Mouse (Mus musculus) midbrain, embryonic 12.5 days (tissue): ENCODE measurements around the gene Tns3. TPM values are rescaled to one million over a fixed set of nuclear protein-coding genes. Genes with fewer than 3 reads are reported as not detected.

Experiments used
- ATAC-seq: fragments of 200-750 bp; cut with Nextera tagmentation; 2 replicates; pipeline ENCODE4 v1.8.0; 2017; ENCODE audit warnings: low read depth, moderate TSS enrichment, moderate library complexity; ENCODE audit not compliant: low FRiP score
- H3K27ac ChIP-seq: fragments of 300-500 bp; sonication (generic); replicated peaks from 2 replicates; pipeline ENCODE4 v1.5.1; 2016; ENCODE audit warnings: mild to moderate bottlenecking
- H3K27me3 ChIP-seq: fragments of 300-500 bp; sonication (generic); 2 replicates; pipeline ENCODE4 v1.6.1; 2016; ENCODE audit warnings: mild to moderate bottlenecking
- H3K36me3 ChIP-seq: fragments of 300-500 bp; sonication (generic); 2 replicates; pipeline ENCODE4 v1.6.1; 2016
- H3K4me1 ChIP-seq: fragments of 300-500 bp; sonication (generic); 2 replicates; pipeline ENCODE4 v1.6.1; 2016
- H3K4me2 ChIP-seq: fragments of 300-500 bp; sonication (generic); replicated peaks from 2 replicates; pipeline ENCODE4 v1.6.1; 2016; ENCODE audit warnings: mild to moderate bottlenecking, moderate library complexity
- H3K4me3 ChIP-seq: fragments of 300-500 bp; sonication (generic); 2 replicates; pipeline ENCODE4 v1.5.1; 2016; ENCODE audit warnings: mild to moderate bottlenecking
- H3K9ac ChIP-seq: fragments of 300-500 bp; sonication (generic); replicated peaks from 2 replicates; pipeline ENCODE4 v1.6.1; 2016; ENCODE audit warnings: mild to moderate bottlenecking, moderate library complexity
- H3K9me3 ChIP-seq: fragments of 300-500 bp; sonication (generic); 2 replicates; pipeline ENCODE4 v1.6.1; 2016; ENCODE audit warnings: mild to moderate bottlenecking
- WGBS: fragments of 180-500 bp; shearing (Covaris S2); methylation state at CpG from one replicate; pipeline ENCODE4 v1.1.7; 2016; 5-methylcytosine and 5-hydroxymethylcytosine counted together
- polyA plus RNA-seq: library from polyadenylated mRNA; unstranded; fragments of >200 nt; fragmentation: Nextera tagmentation; extraction: Ambion mirVana; gene quantifications from 2 replicates; pipeline ENCODE4 v1.2.1, GENCODE M21; 2016

Gene Tns3
- polyA plus RNA-seq, 1 experiment from 2014 or later, result 11.8 TPM

- Histone ChIP-seq H3K27me3 (no peaks in the 10 kb centered on the region), H3K36me3 (no peaks in the 10 kb centered on the region), H3K4me3 (no peak overlapping the region), H3K9ac (no peak overlapping the region), H3K27ac (no peak overlapping the region), H3K4me1 (peaks cover 17% of the 10 kb centered on the region), H3K9me3 (no peaks in the 10 kb centered on the region), H3K4me2 (no peak overlapping the region)
- no peak for ATAC-seq
- 86% methylated on average over 3 of the region's 3 CpGs for WGBS
Measured at GRCm38 (mm10) chr11:8583137-8583536, 81.2 kb downstream of the Tns3 start.

- no peak overlapping the region for H3K9ac ChIP-seq
- no peaks in the 10 kb centered on the region for H3K9me3 ChIP-seq
- WGBS, result 90% methylated on average over 10 of the region's 10 CpGs
- H3K4me2 ChIP-seq, result no peak overlapping the region
- H3K27me3 ChIP-seq, result no peaks in the 10 kb centered on the region
- ATAC-seq, result no peak
- H3K36me3 ChIP-seq, result no peaks in the 10 kb centered on the region
- H3K27ac ChIP-seq, result no peak overlapping the region
- no peak overlapping the region for H3K4me3 ChIP-seq
- peaks cover 14% of the 10 kb centered on the region for H3K4me1 ChIP-seq
Measured at GRCm38 (mm10) chr11:8582101-8582920, 82.0 kb downstream of the Tns3 start.

GRCm38 (mm10) chr11:8579789-8580188 lies 84.5 kb downstream of the Tns3 start:
- Histone ChIP-seq H3K4me1 (peaks cover 5% of the 10 kb centered on the region), H3K9ac (no peak overlapping the region), H3K27ac (no peak overlapping the region), H3K4me3 (no peak overlapping the region), H3K27me3 (no peaks in the 10 kb centered on the region), H3K36me3 (no peaks in the 10 kb centered on the region), H3K4me2 (no peak overlapping the region), H3K9me3 (no peaks in the 10 kb centered on the region)
- no peak for ATAC-seq
- 92% methylated on average over 5 of the region's 5 CpGs for WGBS

GRCm38 (mm10) chr11:8575217-8576180 lies 88.8 kb downstream of the Tns3 start:
- WGBS, result 79% methylated on average over 10 of the region's 10 CpGs
- no peak overlapping the region for H3K4me2 ChIP-seq
- no peak for ATAC-seq

GRCm38 (mm10) chr11:8574562-8574961 lies 89.8 kb downstream of the Tns3 start:
- Histone ChIP-seq H3K36me3 (no peaks in the 10 kb centered on the region), H3K9ac (no peak overlapping the region), H3K4me1 (peaks cover 3% of the 10 kb centered on the region; the same call in 1 of the 2 replicates), H3K9me3 (no peaks in the 10 kb centered on the region), H3K4me2 (no peak overlapping the region), H3K27ac (no peak overlapping the region), H3K27me3 (no peaks in the 10 kb centered on the region), H3K4me3 (no peak overlapping the region)
- 83% methylated on average over 6 of the region's 6 CpGs for WGBS
- no peak for ATAC-seq

More at GRCm38 (mm10) chr11:8575217-8576180, 88.8 kb downstream of the Tns3 start:
- Histone ChIP-seq H3K9me3 (no peaks in the 10 kb centered on the region), H3K27me3 (no peaks in the 10 kb centered on the region), H3K4me1 (0 out of 2 replicates have a peak, but pooled peaks cover 3% of the 10 kb centered on the region), H3K27ac (no peak overlapping the region), H3K9ac (no peak overlapping the region), H3K36me3 (no peaks in the 10 kb centered on the region), H3K4me3 (no peak overlapping the region)

GRCm38 (mm10) chr11:8572762-8573161 lies 91.6 kb downstream of the Tns3 start:
- ATAC-seq, result no peak
- 89% methylated on average over 7 of the region's 7 CpGs for WGBS

GRCm38 (mm10) chr11:8569232-8570028 lies 94.9 kb downstream of the Tns3 start:
- 0 out of 2 replicates have a peak, but pooled peaks have one; percentile 30 for ATAC-seq

More at GRCm38 (mm10) chr11:8572762-8573161, 91.6 kb downstream of the Tns3 start:
- H3K9ac ChIP-seq, result no peak overlapping the region
- H3K36me3 ChIP-seq, result no peaks in the 10 kb centered on the region
- peaks cover 11% of the 10 kb centered on the region for H3K4me1 ChIP-seq
- H3K9me3 ChIP-seq, result no peaks in the 10 kb centered on the region
- H3K27me3 ChIP-seq, result no peaks in the 10 kb centered on the region
- no peak overlapping the region for H3K4me2 ChIP-seq
- H3K27ac ChIP-seq, result no peak overlapping the region
- H3K4me3 ChIP-seq, result no peak overlapping the region

GRCm38 (mm10) chr11:8568829-8569228 lies 95.5 kb downstream of the Tns3 start:
- peaks cover 8% of the 10 kb centered on the region for H3K4me1 ChIP-seq
- 40% methylated on average over 7 of the region's 7 CpGs for WGBS
- H3K9me3 ChIP-seq, result no peaks in the 10 kb centered on the region
- no peak overlapping the region for H3K4me3 ChIP-seq
- H3K9ac ChIP-seq, result no peak overlapping the region
- H3K27me3 ChIP-seq, result no peaks in the 10 kb centered on the region
- H3K36me3 ChIP-seq, result no peaks in the 10 kb centered on the region
- H3K4me2 ChIP-seq, result no peak overlapping the region
- ATAC-seq, result no peak
- no peak overlapping the region for H3K27ac ChIP-seq

More at GRCm38 (mm10) chr11:8569232-8570028, 94.9 kb downstream of the Tns3 start:
- Histone ChIP-seq H3K27ac (no peak overlapping the region), H3K9ac (no peak overlapping the region), H3K4me2 (no peak overlapping the region), H3K36me3 (no peaks in the 10 kb centered on the region), H3K4me1 (peaks cover 8% of the 10 kb centered on the region), H3K27me3 (no peaks in the 10 kb centered on the region), H3K4me3 (no peak overlapping the region), H3K9me3 (no peaks in the 10 kb centered on the region)
- WGBS, result 7% methylated on average over 7 of the region's 7 CpGs

GRCm38 (mm10) chr11:8566250-8566853 lies 98.0 kb downstream of the Tns3 start:
- no peak overlapping the region for H3K4me2 ChIP-seq
- ATAC-seq, result no peak
- H3K9ac ChIP-seq, result no peak overlapping the region
- WGBS, result 47% methylated on average over 3 of the region's 3 CpGs
- H3K4me3 ChIP-seq, result no peak overlapping the region
- no peaks in the 10 kb centered on the region for H3K27me3 ChIP-seq
- H3K4me1 ChIP-seq, result peaks cover 8% of the 10 kb centered on the region
- no peaks in the 10 kb centered on the region for H3K36me3 ChIP-seq
- H3K9me3 ChIP-seq, result no peaks in the 10 kb centered on the region
- H3K27ac ChIP-seq, result no peak overlapping the region

GRCm38 (mm10) chr11:8558761-8559282 lies 105.5 kb downstream of the Tns3 start:
- Histone ChIP-seq H3K36me3 (no peaks in the 10 kb centered on the region), H3K4me1 (peaks cover 7% of the 10 kb centered on the region), H3K9me3 (no peaks in the 10 kb centered on the region), H3K4me2 (no peak overlapping the region), H3K4me3 (no peak overlapping the region), H3K9ac (no peak overlapping the region), H3K27ac (no peak overlapping the region), H3K27me3 (no peaks in the 10 kb centered on the region)
- no peak for ATAC-seq
- WGBS, result 90% methylated on average over 12 of the region's 12 CpGs

- 87% methylated on average over 9 of the region's 9 CpGs for WGBS
Measured at GRCm38 (mm10) chr11:8558258-8558657, 106.1 kb downstream of the Tns3 start.

More at GRCm38 (mm10) chr11:8558258-8558657, 106.1 kb downstream of the Tns3 start:
- no peak overlapping the region for H3K9ac ChIP-seq
- no peak overlapping the region for H3K27ac ChIP-seq
- no peak overlapping the region for H3K4me2 ChIP-seq
- H3K4me1 ChIP-seq, result peaks cover 7% of the 10 kb centered on the region
- no peak for ATAC-seq
- H3K4me3 ChIP-seq, result no peak overlapping the region
- no peaks in the 10 kb centered on the region for H3K27me3 ChIP-seq
- no peaks in the 10 kb centered on the region for H3K36me3 ChIP-seq
- H3K9me3 ChIP-seq, result no peaks in the 10 kb centered on the region
